Mouse (Mus musculus) heart, adult 2 months (tissue): ENCODE measurements around the gene Catsperb.
"Not testable (repeated sequence)": the region's sequence is repeated elsewhere in the genome, so short reads cannot be mapped to it uniquely, and the experiment has no call there.

ENCODE experiments used
- CTCF ChIP-seq: fragments of 200-600 bp; IDR thresholded peaks from 2 replicates; pipeline ENCODE4 v1.8.1; 2022; ENCODE audit warnings: antibody characterized with exemption, mild to moderate bottlenecking, moderate library complexity
- POLR2A ChIP-seq: fragments of 200-500 bp; IDR thresholded peaks from 2 replicates; pipeline ENCODE4 v1.6.1; 2011; ENCODE audit warnings: mild to moderate bottlenecking, low read depth, low read length, control low read depth; ENCODE audit not compliant: insufficient read depth

DNA sequence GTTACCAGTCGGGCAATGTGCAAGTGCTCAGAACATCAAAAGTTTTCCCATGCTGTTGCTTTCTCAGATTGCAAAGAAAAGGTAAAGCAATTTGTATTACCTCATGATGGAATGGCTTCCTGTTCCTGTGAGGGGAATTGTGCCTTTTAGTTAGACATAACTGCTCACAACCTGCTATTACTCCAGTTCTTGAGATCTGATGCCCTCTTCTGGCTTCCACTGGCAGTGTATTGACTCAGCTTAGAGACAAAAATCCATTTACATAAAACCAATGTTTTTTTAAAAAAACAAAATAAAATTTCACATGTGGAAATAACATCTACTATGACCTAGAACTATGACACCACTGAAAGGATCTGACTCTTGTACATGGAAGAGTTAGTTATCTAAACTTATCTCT lies 43.0 kb upstream of the Catsperb start:
- not testable (repeated sequence) for TF ChIP-seq POLR2A
- peak; percentile 22; the same call in 1 of the 2 replicates for TF ChIP-seq CTCF
